Mouse (Mus musculus): ENCODE data around the gene Olfr1322. TPM values are rescaled to one million over a fixed set of nuclear protein-coding genes. Genes with fewer than 3 reads are reported as not detected.

Olfr1322 gene
- polyA plus RNA-seq (2015; fragmentation: Nextera tagmentation; extraction: Ambion mirVana) = not detected in 2 replicates

DNA sequence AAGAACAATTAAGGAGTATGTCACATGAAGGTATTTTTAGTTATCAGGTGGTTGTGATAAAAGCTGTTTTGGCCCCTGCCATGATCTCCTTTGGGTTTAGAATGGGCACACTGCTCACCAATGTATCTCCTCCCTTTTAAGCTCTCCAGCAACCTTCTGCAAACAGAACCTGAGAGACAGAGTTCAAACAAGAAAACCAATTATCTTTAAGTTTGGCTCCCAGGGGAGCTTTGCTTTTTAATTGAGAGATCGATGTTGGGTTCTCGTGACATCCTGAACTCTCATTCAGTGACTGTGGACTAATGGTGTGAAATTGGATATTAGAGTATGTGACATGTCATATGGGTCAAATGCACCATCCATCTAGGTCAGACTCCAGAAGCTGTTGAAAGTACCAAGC lies at the start of gene Olfr1322:
TSS of gene Olfr1322 (minus strand) at position 101 of the 400 bp plus-strand sequence.
- Histone ChIP-seq H3K36me3 (ENCODE audit: control insufficient read depth, insufficient read depth, low read length) (no peaks in the 10 kb centered on the region), H3K9ac (ENCODE audit: low read depth, low read length) (no peak within 1 kb of the TSS), H3K9me3 (ENCODE audit: control insufficient read depth, low read length) (no peaks in the 10 kb centered on the region), H3K4me2 (ENCODE audit: low read length) (no peak within 1 kb of the TSS), H3K4me1 (ENCODE audit: control insufficient read depth, insufficient read depth, low read depth, low read length) (no peaks in the 10 kb centered on the region), H3K4me3 (ENCODE audit: low read length) (no peak within 1 kb of the TSS), H3K27me3 (replicated peaks; ENCODE audit: control insufficient read depth, insufficient read depth, low read length) (no peaks in the 10 kb centered on the region), H3K27ac (ENCODE audit: low read depth, low read length) (no peak within 1 kb of the TSS)
- WGBS = 78% methylated on average over 2 of the region's 2 CpGs
- no peak for ATAC-seq

DNA sequence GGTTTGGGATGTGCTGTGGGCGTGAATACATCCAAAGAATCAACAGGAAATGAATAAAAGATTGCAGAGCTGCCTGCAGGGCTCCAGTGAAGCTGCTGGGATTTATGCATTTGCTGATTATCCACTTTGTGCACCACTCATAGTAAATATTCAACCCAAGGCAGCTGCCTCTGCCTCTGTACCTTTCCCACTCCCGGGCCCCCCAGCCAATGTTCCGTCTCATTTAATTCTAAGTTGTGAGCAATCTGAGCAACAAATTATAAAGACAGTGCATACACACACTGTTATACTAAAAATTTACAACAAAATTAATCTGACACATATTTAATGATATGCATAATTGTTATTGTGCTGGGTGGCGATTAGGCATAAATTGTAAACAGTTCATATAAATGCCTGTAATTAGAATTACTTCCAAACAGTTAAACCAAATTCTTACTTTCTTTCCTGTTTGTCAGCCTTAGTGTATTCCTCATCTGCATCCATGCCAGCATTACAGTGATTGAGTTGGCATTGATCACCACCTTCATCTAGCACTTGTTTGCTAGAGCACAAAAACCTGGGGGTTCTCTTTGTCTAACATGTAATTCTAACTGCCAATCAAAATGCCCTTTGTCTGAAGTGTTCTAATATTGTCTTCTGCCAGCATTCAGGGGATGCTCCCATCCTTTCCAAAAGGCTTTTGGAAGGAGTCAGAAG lies 13.5 kb downstream of the Olfr1322 start:
- Histone ChIP-seq H3K9me3 (ENCODE audit: control insufficient read depth, low read length) (no peaks in the 10 kb centered on the region), H3K4me3 (ENCODE audit: low read length) (no peak overlapping the region), H3K27ac (ENCODE audit: low read depth, low read length) (no peak overlapping the region), H3K9ac (ENCODE audit: low read depth, low read length) (no peak overlapping the region), H3K4me2 (ENCODE audit: low read length) (no peak overlapping the region), H3K36me3 (ENCODE audit: control insufficient read depth, insufficient read depth, low read length) (no peaks in the 10 kb centered on the region), H3K27me3 (replicated peaks; ENCODE audit: control insufficient read depth, insufficient read depth, low read length) (no peaks in the 10 kb centered on the region), H3K4me1 (ENCODE audit: control insufficient read depth, insufficient read depth, low read depth, low read length) (no peaks in the 10 kb centered on the region)
- 74% methylated on average over 4 of the region's 4 CpGs for whole genome bisulfite sequencing
- ATAC-seq = no peak

Other genes with a start within 250 kb of the Olfr1322 start
- gene Olfr1320, start 219.2 kb downstream of the Olfr1322 start, polyA plus RNA-seq (2015; fragmentation: Nextera tagmentation; extraction: Ambion mirVana) = not detected in 2 replicates
- not detected in 2 replicates for gene Olfr1321, start 156.4 kb downstream of the Olfr1322 start, polyA plus RNA-seq (2015; fragmentation: Nextera tagmentation; extraction: Ambion mirVana)
- gene Igsf1, start 93.7 kb downstream of the Olfr1322 start, polyA plus RNA-seq (2015; fragmentation: Nextera tagmentation; extraction: Ambion mirVana) = 17.2 and 17.7 TPM in 2 replicates
- gene Olfr1323, start 127.9 kb upstream of the Olfr1322 start, polyA plus RNA-seq (2015; fragmentation: Nextera tagmentation; extraction: Ambion mirVana) = not detected in 2 replicates

Data from hindbrain, embryonic 16.5 days (tissue).